Mouse (Mus musculus) right cerebral cortex, postnatal 36 days (tissue): Measurements from ENCODE around the gene Nsg1.

Experiments
- DNase-seq, 2 experiments: peaks; one replicate each; pipeline ENCODE4 v3.0.0; 2022; ENCODE audit warnings: low spot score in 2 of 2, mixed read lengths in 1 of 2

Gene Nsg1

GRCm38 (mm10) chr5:38146524-38146923 is 13.2 kb downstream of the Nsg1 start:
- DNase-seq = no peak

GRCm38 (mm10) chr5:38140893-38141292 is 18.8 kb downstream of the Nsg1 start:
- no peak for DNase-seq

GRCm38 (mm10) chr5:38137163-38137562 is 22.5 kb downstream of the Nsg1 start:
- DNase-seq = no peak

GRCm38 (mm10) chr5:38136247-38136646 is 23.5 kb downstream of the Nsg1 start:
- DNase-seq = no peak

GRCm38 (mm10) chr5:38129339-38129738 is 30.4 kb downstream of the Nsg1 start:
- no peak for DNase-seq

GRCm38 (mm10) chr5:38126519-38127306 is 33.0 kb downstream of the Nsg1 start:
- no peak for DNase-seq

- no peak for DNase-seq
Observed at GRCm38 (mm10) chr5:38121699-38122098, 38.0 kb downstream of the Nsg1 start.

- DNase-seq = no peak
Observed at GRCm38 (mm10) chr5:38119268-38119667, 40.4 kb downstream of the Nsg1 start.

- peak; percentile 76 to 90 for DNase-seq
Observed at GRCm38 (mm10) chr5:38117056-38117455, 42.7 kb downstream of the Nsg1 start.

GRCm38 (mm10) chr5:38114526-38114925 is 45.2 kb downstream of the Nsg1 start:
- no peak for DNase-seq

- no peak for DNase-seq
Observed at GRCm38 (mm10) chr5:38106807-38107206, 52.9 kb downstream of the Nsg1 start.

- DNase-seq = no peak
Observed at GRCm38 (mm10) chr5:38106080-38106697, 53.5 kb downstream of the Nsg1 start.

GRCm38 (mm10) chr5:38102945-38103344 is 56.8 kb downstream of the Nsg1 start:
- no peak for DNase-seq

GRCm38 (mm10) chr5:38099139-38099676 is 60.5 kb downstream of the Nsg1 start:
- DNase-seq = no peak

GRCm38 (mm10) chr5:38097501-38098093 is 62.1 kb downstream of the Nsg1 start:
- no peak for DNase-seq

GRCm38 (mm10) chr5:38094331-38094730 is 65.4 kb downstream of the Nsg1 start:
- DNase-seq = no peak

GRCm38 (mm10) chr5:38091966-38092304 is 67.8 kb downstream of the Nsg1 start:
- no peak for DNase-seq

GRCm38 (mm10) chr5:38091046-38091965 is 68.4 kb downstream of the Nsg1 start:
- no peak for DNase-seq

- DNase-seq = no peak
Observed at GRCm38 (mm10) chr5:38090581-38090980, 69.1 kb downstream of the Nsg1 start.

- DNase-seq = no peak
Observed at GRCm38 (mm10) chr5:38090111-38090510, 69.6 kb downstream of the Nsg1 start.
